Mouse (Mus musculus) MEL (cell line): Measurements from ENCODE around the gene C130032M10Rik. TPM values are rescaled to one million over a fixed set of nuclear protein-coding genes. Genes with fewer than 3 reads are reported as not detected.

Source experiments
- DNase-seq: peaks from one replicate; pipeline ENCODE4 v3.0.0; 2011; ENCODE audit warnings: low read depth, low spot score
- H3K27ac ChIP-seq: 2 replicates; pipeline ENCODE4 v1.5.1; 2012; ENCODE audit warnings: low read depth, mild to moderate bottlenecking, control low read depth, low read length, moderate library complexity; ENCODE audit not compliant: control insufficient read depth
- H3K27me3 ChIP-seq, 2 experiments: fragments of 150-350 bp in 1 of 2; sonication (generic) in 1 of 2; 2 replicates each; pipeline ENCODE4 v1.6.1; 2012; ENCODE audit warnings: low read length in 2 of 2, mild to moderate bottlenecking in 2 of 2, improper control_type of control experiment in 1 of 2, moderate library complexity in 1 of 2; ENCODE audit not compliant: insufficient read depth in 2 of 2, control insufficient read depth in 1 of 2
- H3K36me3 ChIP-seq, 2 experiments: 2 replicates each; pipeline ENCODE4 v1.6.1; 2012 to 2014; ENCODE audit warnings: low read length in 2 of 2, improper control_type of control experiment in 1 of 2, inconsistent platforms in 1 of 2, mild to moderate bottlenecking in 1 of 2; ENCODE audit not compliant: insufficient read depth in 2 of 2, control insufficient read depth in 1 of 2
- H3K4me1 ChIP-seq, 2 experiments: fragments of 150-350 bp in 1 of 2; sonication (generic) in 1 of 2; 2 replicates each; pipeline ENCODE4 v1.6.1; 2012; ENCODE audit warnings: low read length in 2 of 2, improper control_type of control experiment in 1 of 2, mild to moderate bottlenecking in 1 of 2; ENCODE audit not compliant: insufficient read depth in 2 of 2, control insufficient read depth in 1 of 2
- H3K4me3 ChIP-seq, 2 experiments: fragments of 150-350 bp in 1 of 2; sonication (generic) in 1 of 2; 2 replicates each; pipeline ENCODE4 v1.5.1; 2012; ENCODE audit warnings: low read depth in 2 of 2, low read length in 2 of 2, mild to moderate bottlenecking in 2 of 2, moderate library complexity in 2 of 2, control low read depth in 1 of 2, improper control_type of control experiment in 1 of 2; ENCODE audit not compliant: control insufficient read depth in 1 of 2, insufficient read depth in 1 of 2
- H3K79me2 ChIP-seq: 2 replicates; pipeline ENCODE4 v1.6.1; 2012; ENCODE audit warnings: mild to moderate bottlenecking, low read length, moderate library complexity; ENCODE audit not compliant: control insufficient read depth, poor library complexity, insufficient read depth
- H3K9ac ChIP-seq: 2 replicates; pipeline ENCODE4 v1.6.1; 2012; ENCODE audit warnings: low read depth, mild to moderate bottlenecking, control low read depth, low read length, moderate library complexity; ENCODE audit not compliant: control insufficient read depth, poor library complexity, severe bottlenecking
- H3K9me3 ChIP-seq: fragments of 150-350 bp; sonication (generic); replicated peaks from 2 replicates; pipeline ENCODE4 v1.6.1; 2012; ENCODE audit warnings: mild to moderate bottlenecking, low read length, improper control_type of control experiment, moderate library complexity; ENCODE audit not compliant: insufficient read depth
- EP300 ChIP-seq, 2 experiments: IDR thresholded peaks; 2 replicates each; pipeline ENCODE4 v1.6.1; 2011; ENCODE audit warnings: improper control_type of control experiment in 2 of 2, low read length in 2 of 2, low read depth in 1 of 2, mild to moderate bottlenecking in 1 of 2
- ETS1 ChIP-seq: IDR thresholded peaks from 2 replicates; pipeline ENCODE4 v1.6.1; 2012; ENCODE audit warnings: low read depth, mild to moderate bottlenecking, inconsistent platforms, low read length, improper control_type of control experiment, moderate library complexity
- HCFC1 ChIP-seq: IDR thresholded peaks from 2 replicates; pipeline ENCODE4 v1.6.1; 2012; ENCODE audit warnings: low read depth, mild to moderate bottlenecking, inconsistent platforms, low read length, improper control_type of control experiment, moderate library complexity
- JUND ChIP-seq: IDR thresholded peaks from 2 replicates; pipeline ENCODE4 v1.6.1; 2011; ENCODE audit warnings: low read depth, mild to moderate bottlenecking, improper control_type of control experiment, low read length
- MAX ChIP-seq: IDR thresholded peaks from 2 replicates; pipeline ENCODE4 v1.6.1; 2011; ENCODE audit warnings: low read length, improper control_type of control experiment
- MAZ ChIP-seq: IDR thresholded peaks from 2 replicates; pipeline ENCODE4 v1.6.1; 2012; ENCODE audit warnings: low read depth, mild to moderate bottlenecking, inconsistent platforms, low read length, improper control_type of control experiment
- MEF2A ChIP-seq: IDR thresholded peaks from 2 replicates; pipeline ENCODE4 v1.6.1; 2014; ENCODE audit warnings: low read depth, mild to moderate bottlenecking, inconsistent platforms, low read length, improper control_type of control experiment; ENCODE audit not compliant: poor library complexity, insufficient replicate concordance, severe bottlenecking; ENCODE audit errors: extremely low read depth
- MYC ChIP-seq: IDR thresholded peaks from 2 replicates; pipeline ENCODE4 v1.6.1; 2011; ENCODE audit warnings: low read depth, mild to moderate bottlenecking, low read length, improper control_type of control experiment, moderate library complexity
- NELFE ChIP-seq: IDR thresholded peaks from 2 replicates; pipeline ENCODE4 v1.6.1; 2011; ENCODE audit warnings: low read depth, low read length, improper control_type of control experiment
- POLR2AphosphoS2 ChIP-seq: IDR thresholded peaks from 2 replicates; pipeline ENCODE4 v1.6.1; 2011; ENCODE audit warnings: low read length, improper control_type of control experiment
- RAD21 ChIP-seq: IDR thresholded peaks from 2 replicates; pipeline ENCODE4 v1.6.1; 2011; ENCODE audit warnings: mild to moderate bottlenecking, low read depth, low read length, improper control_type of control experiment
- TAL1 ChIP-seq: IDR thresholded peaks from 2 replicates; pipeline ENCODE4 v1.6.1; 2012; ENCODE audit warnings: mild to moderate bottlenecking, inconsistent platforms, low read length, moderate library complexity, mixed read lengths
- TCF12 ChIP-seq: IDR thresholded peaks from 2 replicates; pipeline ENCODE4 v1.6.1; 2014; ENCODE audit warnings: low read depth, mild to moderate bottlenecking, inconsistent platforms, low read length, improper control_type of control experiment, moderate library complexity
- UBTF ChIP-seq: IDR thresholded peaks from 2 replicates; pipeline ENCODE4 v1.6.1; 2012; ENCODE audit warnings: low read depth, mild to moderate bottlenecking, inconsistent platforms, low read length, improper control_type of control experiment, moderate library complexity, borderline replicate concordance; ENCODE audit not compliant: insufficient read depth
- ZC3H11A ChIP-seq: IDR thresholded peaks from 2 replicates; pipeline ENCODE4 v1.6.1; 2012; ENCODE audit warnings: low read depth, mild to moderate bottlenecking, inconsistent platforms, low read length, improper control_type of control experiment
- ZKSCAN1 ChIP-seq: IDR thresholded peaks from 2 replicates; pipeline ENCODE4 v1.6.1; 2012; ENCODE audit warnings: low read depth, mild to moderate bottlenecking, inconsistent platforms, low read length, improper control_type of control experiment, moderate library complexity
- ZMIZ1 ChIP-seq: IDR thresholded peaks from 2 replicates; pipeline ENCODE4 v1.6.1; 2012; ENCODE audit warnings: low read depth, mild to moderate bottlenecking, inconsistent platforms, low read length, improper control_type of control experiment, moderate library complexity
- ZNF384 ChIP-seq: IDR thresholded peaks from 2 replicates; pipeline ENCODE4 v1.6.1; 2012; ENCODE audit warnings: low read depth, mild to moderate bottlenecking, inconsistent platforms, low read length, improper control_type of control experiment
- polyA plus RNA-seq, 2 experiments: library from polyadenylated mRNA; stranded (reverse) in 1 of 2; unstranded in 1 of 2; fragments of >175 nt in 1 of 2; fragments of >200 nt in 1 of 2; gene quantifications; 2 replicates each; pipeline versions ENCODE4 v1.2.1 to v1.2.4; 2012; ENCODE audit warnings: low replicate concordance in 2 of 2, low read depth in 1 of 2; ENCODE audit not compliant: insufficient read length in 2 of 2, insufficient read depth in 1 of 2, missing spikeins in 1 of 2
- total RNA-seq: library from RNA; depleted of rRNA; stranded (reverse); fragments of 300-350 nt; gene quantifications from 2 replicates; pipeline ENCODE4 v1.2.3, GENCODE M21; 2012

C130032M10Rik gene
- total and polyA plus RNA-seq, 3 experiments: not detected

- H3K4me1 ChIP-seq: no peaks in the 10 kb centered on the region
- TF ChIP-seq RAD21 (no peak), MYC (no peak), JUND (no peak), ZNF384 (no peak), UBTF (no peak), ZKSCAN1 (no peak)
- no peaks in the 10 kb centered on the region for H3K36me3 ChIP-seq
- peaks cover 0 to 2% of the 10 kb centered on the region in 2 experiments; a peak in 2 of 4 replicates for H3K27me3 ChIP-seq
- no peaks in the 10 kb centered on the region for H3K9me3 ChIP-seq
- H3K27ac ChIP-seq: no peak overlapping the region
- H3K9ac ChIP-seq: no peak overlapping the region
- no peak overlapping the region for H3K4me3 ChIP-seq
- no peak for DNase-seq
- no peaks in the 10 kb centered on the region for H3K79me2 ChIP-seq
Observed at GRCm38 (mm10) chr9:114549117-114549516, 33.6 kb downstream of the C130032M10Rik start.

- TF ChIP-seq MYC (no peak), NELFE (no peak), ZC3H11A (no peak), TCF12 (no peak), MAX (no peak), TAL1 (no peak), ETS1 (no peak), HCFC1 (no peak), POLR2AphosphoS2 (no peak), MEF2A (no peak), EP300 (IDR thresholded peaks at IDR 0.05; ENCODE audit: low read depth in 1 of 2, low read length in 2 of 2) (no peak), MAZ (no peak), ZNF384 (no peak), ZMIZ1 (no peak), JUND (no peak)
- Histone ChIP-seq H3K4me1 (no peaks in the 10 kb centered on the region), H3K4me3 (no peak overlapping the region), H3K9ac (no peak overlapping the region), H3K27ac (no peak overlapping the region), H3K27me3 (peaks cover 0 to 2% of the 10 kb centered on the region in 2 experiments; a peak in 2 of 4 replicates), H3K9me3 (no peaks in the 10 kb centered on the region), H3K36me3 (no peaks in the 10 kb centered on the region), H3K79me2 (no peaks in the 10 kb centered on the region)
- no peak for DNase-seq
Observed at GRCm38 (mm10) chr9:114550033-114550432, 34.5 kb downstream of the C130032M10Rik start.
